Mouse (Mus musculus) urinary bladder, postnatal 10 days (tissue): Measurements from ENCODE around the gene Tomt.

ENCODE experiments used
- DNase-seq: peaks from one replicate; pipeline ENCODE4 v3.0.0; 2022; ENCODE audit warnings: low spot score

Gene Tomt

GRCm38 (mm10) chr7:101901969-101902368 is 4.2 kb downstream of the Tomt start:
- no peak for DNase-seq

GRCm38 (mm10) chr7:101900331-101901097 is 5.6 kb downstream of the Tomt start:
- DNase-seq = no peak

GRCm38 (mm10) chr7:101896104-101897066 is 9.8 kb downstream of the Tomt start:
- peak; percentile 84 for DNase-seq

GRCm38 (mm10) chr7:101895695-101896094 is 10.5 kb downstream of the Tomt start:
- DNase-seq = no peak

GRCm38 (mm10) chr7:101888460-101888859 is 17.7 kb downstream of the Tomt start:
- no peak for DNase-seq

GRCm38 (mm10) chr7:101886274-101886673 is 19.9 kb downstream of the Tomt start:
- DNase-seq = no peak

- no peak for DNase-seq
Measured at GRCm38 (mm10) chr7:101884160-101884559, 22.0 kb downstream of the Tomt start.

GRCm38 (mm10) chr7:101882413-101883154 is 23.6 kb downstream of the Tomt start:
- no peak for DNase-seq

GRCm38 (mm10) chr7:101880855-101881254 is 25.3 kb downstream of the Tomt start:
- DNase-seq = no peak

- DNase-seq = no peak
Measured at GRCm38 (mm10) chr7:101875978-101876377, 30.2 kb downstream of the Tomt start.

GRCm38 (mm10) chr7:101871296-101871695 is 34.9 kb downstream of the Tomt start:
- no peak for DNase-seq

- DNase-seq = no peak
Measured at GRCm38 (mm10) chr7:101870629-101871028, 35.5 kb downstream of the Tomt start, which contains the start of gene Folr1. Folr1 (minus strand) TSS chr7:101870788.

GRCm38 (mm10) chr7:101869163-101869500 is 37.0 kb downstream of the Tomt start:
- DNase-seq = no peak

GRCm38 (mm10) chr7:101868241-101869162 is 37.7 kb downstream of the Tomt start:
- no peak for DNase-seq

GRCm38 (mm10) chr7:101867482-101867881 is 38.7 kb downstream of the Tomt start:
- no peak for DNase-seq

- no peak for DNase-seq
Measured at GRCm38 (mm10) chr7:101866491-101867265, 39.5 kb downstream of the Tomt start.

- DNase-seq = no peak
Measured at GRCm38 (mm10) chr7:101863415-101863814, 42.7 kb downstream of the Tomt start, which contains the start of gene Anapc15. Anapc15 (plus strand) TSS chr7:101863715.

GRCm38 (mm10) chr7:101862291-101862690 is 43.9 kb downstream of the Tomt start:
- no peak for DNase-seq

- no peak for DNase-seq
Measured at GRCm38 (mm10) chr7:101860978-101861377, 45.2 kb downstream of the Tomt start.

- no peak for DNase-seq
Measured at GRCm38 (mm10) chr7:101858362-101858761, 47.8 kb downstream of the Tomt start.
